9 mouse cellular contexts compared by ENCODE assay signal in genomic region chr6:37336831-37337260, GRCm38 (mm10). TPM values are rescaled to one million over a fixed set of nuclear protein-coding genes. Genes with fewer than 3 reads are reported as not detected.
DNase-seq lines count a peak whose midpoint lies in the region; ATAC-seq and TF ChIP-seq lines count a peak whose summit lies in the region.
"Had no signal": no experiment of that assay in that cellular context is flagged by ENCODE, and none has a peak within 500 bp of the region (broad histone marks: within the 10 kb centered on the region; RNA-seq: fewer than 3 reads in every experiment).

No protein-coding gene starts in this region.

- no peaks in the 10 kb centered on the region for H3K9me3 ChIP-seq in kidney, embryonic 15.5 days (replicated peaks)
- H3K9me3 ChIP-seq in hindbrain, embryonic 12.5 days (replicated peaks) = no peaks in the 10 kb centered on the region
- no peaks in the 10 kb centered on the region for H3K9me3 ChIP-seq in midbrain, postnatal 0 days (ENCODE audit: low read length)

- TF ChIP-seq CTCF in cortical plate, adult 2 months (IDR thresholded peaks at IDR 0.05; ENCODE audit: extremely low read depth, insufficient read depth, low read length) = no peak
- TF ChIP-seq CTCF in midbrain, postnatal 0 days (IDR thresholded peaks at IDR 0.05) = no peak

- no peak overlapping the region for H3K9ac ChIP-seq in kidney, embryonic 15.5 days
- no peak overlapping the region for H3K9ac ChIP-seq in hindbrain, embryonic 12.5 days
- no peak overlapping the region for H3K9ac ChIP-seq in midbrain, postnatal 0 days (replicated peaks; ENCODE audit: low read length, poor library complexity, severe bottlenecking)

- no peak for DNase-seq in kidney, postnatal 4 days
- peak; percentile 35 for DNase-seq in midbrain, postnatal 0 days (ENCODE audit: low spot score)
- no peak for DNase-seq in right cerebral cortex, postnatal 10 days (ENCODE audit: low spot score in 2 of 2)
- DNase-seq in urinary bladder, adult 18-20 months (ENCODE audit: low spot score in 2 of 2) = no peak
- DNase-seq in gastrocnemius, postnatal 14 days = no peak

- TF ChIP-seq POLR2A in cortical plate, adult 2 months (IDR thresholded peaks at IDR 0.05; ENCODE audit: extremely low read depth, insufficient read depth, low read length) = no peak

- no peak overlapping the region for H3K4me3 ChIP-seq in kidney, embryonic 15.5 days (replicated peaks)
- no peak overlapping the region for H3K4me3 ChIP-seq in cortical plate, adult 2 months (ENCODE audit: insufficient read depth, low read length)
- H3K4me3 ChIP-seq in hindbrain, embryonic 12.5 days = no peak overlapping the region
- H3K4me3 ChIP-seq in midbrain, postnatal 0 days (ENCODE audit: low read depth, low read length) = no peak overlapping the region
- H3K4me3 ChIP-seq: left cerebral cortex, adult 2 months had no signal

- H3K27ac ChIP-seq in kidney, embryonic 15.5 days = peak overlapping the region; percentile 15; the same call in 1 of the 2 replicates
- 0 out of 2 replicates have a peak overlapping the region, but pooled peaks have one; percentile 17 for H3K27ac ChIP-seq in cortical plate, adult 2 months (ENCODE audit: insufficient read depth, low read length)
- 0 out of 2 replicates have a peak overlapping the region, but pooled peaks have one; percentile 12 for H3K27ac ChIP-seq in hindbrain, embryonic 12.5 days
- peak overlapping the region; percentile 26; the same call in 1 of the 2 replicates for H3K27ac ChIP-seq in midbrain, postnatal 0 days (ENCODE audit: low read depth, low read length)
- H3K27ac ChIP-seq: left cerebral cortex, adult 2 months had no signal

- ATAC-seq in kidney, embryonic 15.5 days (replicated peaks; ENCODE audit: low FRiP score) = peak; percentile 66
- peak; percentile 61; the same call in 1 of the 2 replicates for ATAC-seq in hindbrain, embryonic 12.5 days (ENCODE audit: low FRiP score)
- no peak for ATAC-seq in midbrain, postnatal 0 days (ENCODE audit: low FRiP score)

- WGBS in kidney, embryonic 15.5 days = 17% methylated on average over 5 of the region's 5 CpGs
- WGBS in hindbrain, embryonic 12.5 days = 14% methylated on average over 5 of the region's 5 CpGs
- WGBS in midbrain, postnatal 0 days = 16% methylated on average over 5 of the region's 5 CpGs

- no peak overlapping the region for H3K4me2 ChIP-seq in kidney, embryonic 15.5 days
- no peak overlapping the region for H3K4me2 ChIP-seq in hindbrain, embryonic 12.5 days (replicated peaks)
- H3K4me2 ChIP-seq in midbrain, postnatal 0 days (ENCODE audit: low read depth, low read length, poor library complexity, severe bottlenecking) = no peak overlapping the region

- peaks cover 22% of the 10 kb centered on the region for H3K4me1 ChIP-seq in kidney, embryonic 15.5 days
- no peaks in the 10 kb centered on the region for H3K4me1 ChIP-seq in cortical plate, adult 2 months (ENCODE audit: control insufficient read depth, insufficient read depth, low read length)
- 0 out of 2 replicates have a peak, but pooled peaks cover 7% of the 10 kb centered on the region for H3K4me1 ChIP-seq in hindbrain, embryonic 12.5 days
- H3K4me1 ChIP-seq in midbrain, postnatal 0 days (ENCODE audit: insufficient read depth, low read length) = peaks cover 10% of the 10 kb centered on the region; the same call in 1 of the 2 replicates

- H3K36me3 ChIP-seq in kidney, embryonic 15.5 days = peaks cover 84% of the 10 kb centered on the region
- H3K36me3 ChIP-seq in hindbrain, embryonic 12.5 days = no peaks in the 10 kb centered on the region
- H3K36me3 ChIP-seq in midbrain, postnatal 0 days (ENCODE audit: insufficient read depth, low read length) = no peaks in the 10 kb centered on the region

- H3K27me3 ChIP-seq in kidney, embryonic 15.5 days = no peaks in the 10 kb centered on the region
- no peaks in the 10 kb centered on the region for H3K27me3 ChIP-seq in hindbrain, embryonic 12.5 days
- no peaks in the 10 kb centered on the region for H3K27me3 ChIP-seq in midbrain, postnatal 0 days (ENCODE audit: insufficient read depth, low read length)

- intact Hi-C loops in gastrocnemius, postnatal 14 days (cut with DNase I; ENCODE audit: low total_unique reads) = no loop called here

RNA-seq across cellular contexts. Expression of gene Dgki, which starts 36.9 kb away (rescaled TPM):
- polyA plus RNA-seq in kidney, embryonic 15.5 days (2015; fragmentation: Nextera tagmentation; extraction: Ambion mirVana) = 0.39 and 0.55 TPM in 2 replicates
- 12.3 and 12.9 TPM in 2 replicates for polyA plus RNA-seq in cortical plate, adult 2 months (2012; rRNA removed)
- polyA plus RNA-seq in hindbrain, embryonic 12.5 days (2016; fragmentation: Nextera tagmentation; extraction: Ambion mirVana) = 4.2 and 4.4 TPM in 2 replicates
- total RNA-seq in midbrain, postnatal 0 days (2014; rRNA removed) = 26.9 and 32.4 TPM in 2 replicates
- polyA plus RNA-seq in midbrain, postnatal 0 days (2015; fragmentation: Nextera tagmentation; extraction: Ambion mirVana) = 3.3 and 4.6 TPM in 2 replicates
- total RNA-seq in gastrocnemius, postnatal 14 days (2021) = under 1 TPM; 0.41 to 0.55 TPM
